Mouse (Mus musculus) MEL (cell line): ENCODE measurements around the gene Il4i1.

ENCODE experiments used
- EP300 ChIP-seq, 2 experiments: IDR thresholded peaks; 2 replicates each; pipeline ENCODE4 v1.6.1; 2011; ENCODE audit warnings: improper control_type of control experiment in 2 of 2, low read length in 2 of 2, low read depth in 1 of 2, mild to moderate bottlenecking in 1 of 2
- GATA1 ChIP-seq: IDR thresholded peaks from 2 replicates; pipeline ENCODE4 v1.6.1; 2011; ENCODE audit warnings: low read depth, low read length, improper control_type of control experiment
- MXI1 ChIP-seq: IDR thresholded peaks from 2 replicates; pipeline ENCODE4 v1.6.1; 2011; ENCODE audit warnings: mild to moderate bottlenecking, low read depth, low read length, improper control_type of control experiment
- MYC ChIP-seq: IDR thresholded peaks from 2 replicates; pipeline ENCODE4 v1.6.1; 2011; ENCODE audit warnings: low read depth, mild to moderate bottlenecking, low read length, improper control_type of control experiment, moderate library complexity
- TCF12 ChIP-seq: IDR thresholded peaks from 2 replicates; pipeline ENCODE4 v1.6.1; 2014; ENCODE audit warnings: low read depth, mild to moderate bottlenecking, inconsistent platforms, low read length, improper control_type of control experiment, moderate library complexity
- ZC3H11A ChIP-seq: IDR thresholded peaks from 2 replicates; pipeline ENCODE4 v1.6.1; 2012; ENCODE audit warnings: low read depth, mild to moderate bottlenecking, inconsistent platforms, low read length, improper control_type of control experiment

DNA sequence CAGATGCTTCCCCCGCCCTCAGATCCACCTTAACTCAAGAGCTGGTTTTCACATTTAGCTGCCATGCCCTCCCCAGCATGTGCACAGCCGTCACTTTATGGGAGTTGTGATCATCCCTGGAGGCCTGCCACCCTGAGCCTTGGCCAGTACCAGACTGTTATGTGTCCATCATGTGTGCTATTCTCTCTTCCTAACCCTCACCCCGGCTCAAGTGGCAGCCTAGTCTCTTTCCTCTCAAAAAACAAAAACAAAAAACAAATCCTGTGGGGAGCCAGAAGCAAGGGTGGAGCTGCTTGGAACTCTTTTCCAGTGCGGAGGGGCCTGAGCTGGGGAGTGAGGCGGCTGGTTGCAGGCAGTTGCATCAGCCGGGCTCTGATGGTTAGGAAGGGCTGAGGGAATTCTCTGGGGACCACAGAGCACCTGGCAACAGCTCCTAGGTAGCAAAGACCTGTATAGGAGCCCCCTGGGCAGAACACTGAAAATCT lies 2.6 kb downstream of the Il4i1 start:
- TF ChIP-seq MXI1 (peak; percentile 95), ZC3H11A (no peak), GATA1 (no peak), EP300 (IDR thresholded peaks at IDR 0.05; ENCODE audit: low read depth in 1 of 2, low read length in 2 of 2) (peak in 1 of 2 experiments; percentile 84; a peak in 2 of 4 replicates), TCF12 (peak; percentile 83), MYC (peak; percentile 73; the same call in 1 of the 2 replicates)
